Mouse (Mus musculus) testis, adult 2 months (tissue): ENCODE data around the gene Mgat1.

Experiments used
- CTCF ChIP-seq: fragments of 200-500 bp; IDR thresholded peaks from 2 replicates; pipeline ENCODE4 v1.5.1; 2012; ENCODE audit warnings: low read depth, mild to moderate bottlenecking, inconsistent platforms, low read length, moderate library complexity; ENCODE audit not compliant: control insufficient read depth, insufficient read depth, insufficient replicate concordance
- POLR2A ChIP-seq: fragments of 200-500 bp; IDR thresholded peaks from 2 replicates; pipeline ENCODE4 v1.6.1; 2012; ENCODE audit warnings: low read depth, mild to moderate bottlenecking, inconsistent platforms, low read length, moderate library complexity; ENCODE audit not compliant: control insufficient read depth

- TF ChIP-seq CTCF (no peak), POLR2A (no peak)
Measured at GRCm38 (mm10) chr11:49259296-49259695, 15.3 kb downstream of the Mgat1 start.
